Mouse (Mus musculus) embryonic facial prominence, embryonic 10.5 days (tissue): ENCODE data around the gene Abcg4. TPM values are rescaled to one million over a fixed set of nuclear protein-coding genes. Genes with fewer than 3 reads are reported as not detected.
A peak's percentile ranks its signal among the peaks of the same experiment; 100 is the strongest.
"Not testable (repeated sequence)": the region's sequence is repeated elsewhere in the genome, so short reads cannot be mapped to it uniquely, and the experiment has no call there.

Source experiments
- DNase-seq: peaks from one replicate; pipeline ENCODE4 v3.0.0-alpha.2; 2017; ENCODE audit warnings: low spot score
- H3K27ac ChIP-seq: fragments of 300-500 bp; sonication (generic); replicated peaks from 2 replicates; pipeline ENCODE4 v1.5.1; 2016; ENCODE audit warnings: mild to moderate bottlenecking
- H3K27me3 ChIP-seq: fragments of 300-500 bp; sonication (generic); replicated peaks from 2 replicates; pipeline ENCODE4 v1.6.1; 2016; ENCODE audit warnings: low read depth, mild to moderate bottlenecking; ENCODE audit not compliant: poor library complexity, severe bottlenecking
- H3K36me3 ChIP-seq: fragments of 300-500 bp; sonication (generic); replicated peaks from 2 replicates; pipeline ENCODE4 v1.6.1; 2016; ENCODE audit warnings: mild to moderate bottlenecking, moderate library complexity
- H3K4me1 ChIP-seq: fragments of 300-500 bp; sonication (generic); 2 replicates; pipeline ENCODE4 v1.6.1; 2016
- H3K4me3 ChIP-seq: fragments of 300-500 bp; sonication (generic); 2 replicates; pipeline ENCODE4 v1.5.1; 2016; ENCODE audit warnings: mild to moderate bottlenecking, moderate library complexity
- H3K9me3 ChIP-seq: fragments of 300-500 bp; sonication (generic); 2 replicates; pipeline ENCODE4 v1.6.1; 2016; ENCODE audit warnings: mild to moderate bottlenecking
- WGBS: fragments of 180-500 bp; shearing (Covaris S2); methylation state at CpG from one replicate; pipeline ENCODE4 v1.1.7; 2016; 5-methylcytosine and 5-hydroxymethylcytosine counted together
- polyA plus RNA-seq: library from polyadenylated mRNA; unstranded; fragments of >200 nt; fragmentation: Nextera tagmentation; extraction: Ambion mirVana; gene quantifications from 2 replicates; pipeline ENCODE4 v1.2.1, GENCODE M21; 2016

The Abcg4 gene
- polyA plus RNA-seq, 1 experiment from 2014 or later = 2.6 TPM

- under 1% methylated on average over 22 of the region's 22 CpGs for WGBS
- Histone ChIP-seq H3K4me3 (peak overlapping the region; percentile 91), H3K4me1 (peaks cover 21% of the 10 kb centered on the region), H3K36me3 (peaks cover 42% of the 10 kb centered on the region), H3K9me3 (no peaks in the 10 kb centered on the region), H3K27ac (peak overlapping the region; percentile 98), H3K27me3 (no peaks in the 10 kb centered on the region)
- DNase-seq = peak; percentile 63
Measured at GRCm38 (mm10) chr9:44327064-44327711, 38.8 kb upstream of the Abcg4 start.

GRCm38 (mm10) chr9:44326371-44327063, 38.1 kb upstream of the Abcg4 start:
- WGBS = under 1% methylated on average over 38 of the region's 38 CpGs
- Histone ChIP-seq H3K4me1 (peaks cover 21% of the 10 kb centered on the region), H3K27ac (peak overlapping the region; percentile 98), H3K36me3 (peaks cover 35% of the 10 kb centered on the region), H3K27me3 (no peaks in the 10 kb centered on the region), H3K4me3 (peak overlapping the region; percentile 91), H3K9me3 (no peaks in the 10 kb centered on the region)
- peak; percentile 87 for DNase-seq

GRCm38 (mm10) chr9:44325768-44326370, 37.5 kb upstream of the Abcg4 start, which contains the start of gene Dpagt1:
Gene Dpagt1, plus strand, starts transcription at chr9:44326019.
- no peak for DNase-seq
- Histone ChIP-seq H3K4me3 (peak within 1 kb of the TSS; percentile 91), H3K27me3 (no peaks in the 10 kb centered on the region), H3K9me3 (no peaks in the 10 kb centered on the region), H3K36me3 (peaks cover 29% of the 10 kb centered on the region), H3K4me1 (peaks cover 23% of the 10 kb centered on the region), H3K27ac (peak within 1 kb of the TSS; percentile 98)
- 6% methylated on average over 12 of the region's 12 CpGs for whole genome bisulfite sequencing

GRCm38 (mm10) chr9:44325032-44325767, 36.8 kb upstream of the Abcg4 start:
- H3K4me3 ChIP-seq = peak overlapping the region; percentile 91
- DNase-seq, H3K27me3 ChIP-seq, H3K9me3 ChIP-seq: not testable (repeated sequence)
- H3K27ac ChIP-seq = peak overlapping the region; percentile 98; the same call in 1 of the 2 replicates
- H3K4me1 ChIP-seq = peaks cover 29% of the 10 kb centered on the region
- 71% methylated on average over 7 of the region's 8 CpGs for WGBS
- peaks cover 22% of the 10 kb centered on the region for H3K36me3 ChIP-seq

GRCm38 (mm10) chr9:44324147-44324546, 35.7 kb upstream of the Abcg4 start:
- peaks cover 12% of the 10 kb centered on the region for H3K36me3 ChIP-seq
- H3K27ac ChIP-seq = no peak overlapping the region
- no peaks in the 10 kb centered on the region for H3K9me3 ChIP-seq
- no peak for DNase-seq
- H3K4me3 ChIP-seq = no peak overlapping the region
- WGBS = 82% methylated on average over 6 of the region's 6 CpGs
- peaks cover under 1% of the 10 kb centered on the region; the same call in 1 of the 2 replicates for H3K27me3 ChIP-seq
- H3K4me1 ChIP-seq = peaks cover 36% of the 10 kb centered on the region

- H3K27me3 ChIP-seq, DNase-seq, H3K4me3 ChIP-seq, H3K9me3 ChIP-seq, H3K27ac ChIP-seq, H3K36me3 ChIP-seq: not testable (repeated sequence)
- 92% methylated on average over 4 of the region's 4 CpGs for WGBS
- peaks cover 41% of the 10 kb centered on the region for H3K4me1 ChIP-seq
Measured at GRCm38 (mm10) chr9:44323656-44324055, 35.2 kb upstream of the Abcg4 start.

- H3K27ac ChIP-seq = peak overlapping the region; percentile 77
Measured at GRCm38 (mm10) chr9:44320799-44321133, 32.4 kb upstream of the Abcg4 start.

GRCm38 (mm10) chr9:44319887-44320798, 31.7 kb upstream of the Abcg4 start, which contains the start of gene C2cd2l:
Gene C2cd2l, minus strand, starts transcription at chr9:44320285.
- Histone ChIP-seq H3K9me3 (no peaks in the 10 kb centered on the region), H3K4me3 (peak within 1 kb of the TSS; percentile 86), H3K27ac (peak within 1 kb of the TSS; percentile 77), H3K36me3 (peaks cover 20% of the 10 kb centered on the region), H3K27me3 (peaks cover 10% of the 10 kb centered on the region), H3K4me1 (peaks cover 33% of the 10 kb centered on the region)
- DNase-seq = peak; percentile 95
- under 1% methylated on average over 67 of the region's 67 CpGs for WGBS

More at GRCm38 (mm10) chr9:44320799-44321133, 32.4 kb upstream of the Abcg4 start:
- H3K27me3 ChIP-seq = peaks cover 10% of the 10 kb centered on the region
- H3K9me3 ChIP-seq = no peaks in the 10 kb centered on the region
- peak overlapping the region; percentile 86 for H3K4me3 ChIP-seq
- H3K36me3 ChIP-seq = peaks cover 14% of the 10 kb centered on the region
- WGBS = 27% methylated on average over 6 of the region's 6 CpGs
- H3K4me1 ChIP-seq = peaks cover 36% of the 10 kb centered on the region
- DNase-seq = no peak

- H3K27me3 ChIP-seq = peaks cover 10% of the 10 kb centered on the region
- peak overlapping the region; percentile 86 for H3K4me3 ChIP-seq
- peak overlapping the region; percentile 77 for H3K27ac ChIP-seq
- H3K9me3 ChIP-seq = no peaks in the 10 kb centered on the region
- peak; percentile 46 for DNase-seq
- H3K36me3 ChIP-seq = peaks cover 29% of the 10 kb centered on the region
- H3K4me1 ChIP-seq = peaks cover 33% of the 10 kb centered on the region
- WGBS = 2% methylated on average over 37 of the region's 37 CpGs
Measured at GRCm38 (mm10) chr9:44319105-44319886, 30.9 kb upstream of the Abcg4 start.

GRCm38 (mm10) chr9:44318826-44319095, 30.3 kb upstream of the Abcg4 start:
- no peaks in the 10 kb centered on the region for H3K9me3 ChIP-seq
- no peak overlapping the region for H3K27ac ChIP-seq
- H3K27me3 ChIP-seq = peaks cover 10% of the 10 kb centered on the region
- peak overlapping the region; percentile 86 for H3K4me3 ChIP-seq
- WGBS = 36% methylated on average over 3 of the region's 3 CpGs
- no peak for DNase-seq
- H3K36me3 ChIP-seq = peaks cover 34% of the 10 kb centered on the region
- H3K4me1 ChIP-seq = peaks cover 33% of the 10 kb centered on the region
